Mouse (Mus musculus) liver, adult 2 months (tissue): ENCODE results near the gene Plet1.

ENCODE experiments used
- CTCF ChIP-seq: fragments of 200-500 bp; IDR thresholded peaks from 2 replicates; pipeline ENCODE4 v1.5.1; 2011; ENCODE audit warnings: low read depth, low read length, control low read depth
- POLR2A ChIP-seq: fragments of 200-500 bp; IDR thresholded peaks from 2 replicates; pipeline ENCODE4 v1.6.1; 2011; ENCODE audit warnings: low read length, control low read depth; ENCODE audit not compliant: insufficient read depth; ENCODE audit errors: extremely low read depth

- no peak for TF ChIP-seq POLR2A
- TF ChIP-seq CTCF = no peak
Observed at GRCm38 (mm10) chr9:50471181-50471901, 23.0 kb upstream of the Plet1 start.
